Mouse (Mus musculus) neural tube, embryonic 14.5 days (tissue): ENCODE results near the gene Siah2. TPM values are rescaled to one million over a fixed set of nuclear protein-coding genes. Genes with fewer than 3 reads are reported as not detected.

ENCODE experiments used
- ATAC-seq: fragments of 200-750 bp; cut with Nextera tagmentation; 2 replicates; pipeline ENCODE4 v1.8.0; 2017; ENCODE audit warnings: low read depth, mild to moderate bottlenecking, moderate TSS enrichment, moderate library complexity
- H3K27ac ChIP-seq: fragments of 300-500 bp; sonication (generic); 2 replicates; pipeline ENCODE4 v1.5.1; 2014; ENCODE audit warnings: low read depth, mild to moderate bottlenecking, control low read depth, low read length, moderate library complexity, mixed read lengths
- H3K27me3 ChIP-seq: fragments of 300-500 bp; sonication (generic); 2 replicates; pipeline ENCODE4 v1.6.1; 2014; ENCODE audit warnings: low read length; ENCODE audit not compliant: control insufficient read depth, insufficient read depth
- H3K36me3 ChIP-seq: fragments of 300-500 bp; sonication (generic); 2 replicates; pipeline ENCODE4 v1.6.1; 2014; ENCODE audit warnings: low read length, mixed read lengths; ENCODE audit not compliant: control insufficient read depth, insufficient read depth
- H3K4me1 ChIP-seq: fragments of 300-500 bp; sonication (generic); 2 replicates; pipeline ENCODE4 v1.6.1; 2014; ENCODE audit warnings: low read length; ENCODE audit not compliant: control insufficient read depth, insufficient read depth
- H3K4me2 ChIP-seq: fragments of 300-500 bp; sonication (generic); 2 replicates; pipeline ENCODE4 v1.6.1; 2014; ENCODE audit warnings: mild to moderate bottlenecking, low read depth, low read length, control low read depth
- H3K4me3 ChIP-seq: fragments of 300-500 bp; sonication (generic); 2 replicates; pipeline ENCODE4 v1.5.1; 2014; ENCODE audit warnings: low read depth, low read length, control low read depth, mixed read lengths
- H3K9ac ChIP-seq: fragments of 300-500 bp; sonication (generic); replicated peaks from 2 replicates; pipeline ENCODE4 v1.6.1; 2014; ENCODE audit warnings: low read depth, mild to moderate bottlenecking, control low read depth, low read length, mixed read lengths
- H3K9me3 ChIP-seq: fragments of 300-500 bp; sonication (generic); 2 replicates; pipeline ENCODE4 v1.6.1; 2016; ENCODE audit warnings: low read length; ENCODE audit not compliant: control insufficient read depth
- WGBS: fragments of 180-500 bp; shearing (Covaris S2); extraction: QIAGEN DNeasy Blood & Tissue Kit; methylation state at CpG from one replicate; pipeline ENCODE4 v1.1.7; 2014; 5-methylcytosine and 5-hydroxymethylcytosine counted together
- polyA plus RNA-seq: library from polyadenylated mRNA; unstranded; fragments of >200 nt; fragmentation: Nextera tagmentation; extraction: Ambion mirVana; gene quantifications from 2 replicates; pipeline ENCODE4 v1.2.1, GENCODE M21; 2014

The Siah2 gene
- polyA plus RNA-seq, 1 experiment from 2014 or later: 14.3 TPM

GRCm38 (mm10) chr3:58624981-58625380 lies 67.2 kb downstream of the Siah2 start:
- no peaks in the 10 kb centered on the region for H3K4me1 ChIP-seq
- H3K36me3 ChIP-seq: no peaks in the 10 kb centered on the region
- H3K9me3 ChIP-seq: no peaks in the 10 kb centered on the region
- no peak overlapping the region for H3K4me3 ChIP-seq
- 92% methylated on average over 4 of the region's 4 CpGs for WGBS
- H3K9ac ChIP-seq: no peak overlapping the region
- ATAC-seq: no peak
- H3K4me2 ChIP-seq: no peak overlapping the region
- no peaks in the 10 kb centered on the region for H3K27me3 ChIP-seq
- H3K27ac ChIP-seq: no peak overlapping the region

Other genes starting within 250 kb of the Siah2 start
- 41.4 and 43.4 TPM in 2 replicates for gene Eif2a, start 166.6 kb downstream of the Siah2 start, polyA plus RNA-seq
- gene Serp1, start 166.5 kb downstream of the Siah2 start, polyA plus RNA-seq: 46.2 and 68.5 TPM in 2 replicates
- 36.7 and 41.4 TPM in 2 replicates for gene Selenot, start 115.8 kb downstream of the Siah2 start, polyA plus RNA-seq
- 0.23 and 0.29 TPM in 2 replicates for gene Erich6, start 55.2 kb downstream of the Siah2 start, polyA plus RNA-seq
- not detected in 2 replicates for gene Mindy4b-ps, start 129.9 kb upstream of the Siah2 start, polyA plus RNA-seq
- 1.3 and 1.5 TPM in 2 replicates for gene Clrn1, start 192.9 kb upstream of the Siah2 start, polyA plus RNA-seq